Mouse (Mus musculus): ENCODE measurements around the gene Etv6.

DNA sequence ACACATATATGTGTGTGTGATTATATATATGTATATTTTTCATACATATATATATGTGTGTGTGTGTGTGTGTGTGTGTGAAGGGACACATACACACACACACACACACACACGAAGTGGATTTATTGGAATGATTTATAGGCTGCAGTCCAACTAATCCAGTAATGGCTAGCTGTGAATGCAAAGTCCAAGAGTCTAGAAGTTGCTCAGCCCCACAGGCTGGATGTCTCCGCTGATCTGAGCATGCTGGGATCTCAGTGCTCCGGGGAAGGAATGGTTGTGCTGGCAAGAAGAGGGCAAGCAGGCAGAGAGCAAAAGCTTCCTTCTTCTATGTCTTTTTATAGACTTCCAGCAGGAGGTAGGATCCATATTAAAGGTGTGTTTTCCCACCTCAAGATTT lies 103.9 kb downstream of the Etv6 start:
- TF ChIP-seq CTCF (IDR thresholded peaks at IDR 0.05; ENCODE audit: low read depth) (no peak), EP300 (optimal IDR thresholded peaks at IDR 0.05) (no peak)
